Mouse (Mus musculus) hindbrain, embryonic 11.5 days (tissue): ENCODE data around the gene 4930455H04Rik. TPM values are rescaled to one million over a fixed set of nuclear protein-coding genes. Genes with fewer than 3 reads are reported as not detected.

Experiments used
- ATAC-seq: fragments of 200-750 bp; cut with Nextera tagmentation; 2 replicates; pipeline ENCODE4 v1.8.0; 2017; ENCODE audit warnings: mild to moderate bottlenecking, moderate TSS enrichment, moderate library complexity; ENCODE audit not compliant: low FRiP score
- DNase-seq: peaks from one replicate; pipeline ENCODE4 v3.0.0-alpha.2; 2015; ENCODE audit warnings: low spot score
- H3K27ac ChIP-seq: fragments of 300-500 bp; sonication (generic); 2 replicates; pipeline ENCODE4 v1.5.1; 2014; ENCODE audit warnings: mild to moderate bottlenecking, low read depth, low read length
- H3K27me3 ChIP-seq: fragments of 300-500 bp; sonication (generic); 2 replicates; pipeline ENCODE4 v1.6.1; 2014; ENCODE audit warnings: mild to moderate bottlenecking, low read length, moderate library complexity, mixed read lengths; ENCODE audit not compliant: control insufficient read depth, insufficient read depth
- H3K36me3 ChIP-seq: fragments of 300-500 bp; sonication (generic); 2 replicates; pipeline ENCODE4 v1.6.1; 2014; ENCODE audit warnings: mild to moderate bottlenecking, low read length, moderate library complexity, mixed read lengths; ENCODE audit not compliant: control insufficient read depth, insufficient read depth
- H3K4me1 ChIP-seq: fragments of 300-500 bp; sonication (generic); replicated peaks from 2 replicates; pipeline ENCODE4 v1.6.1; 2014; ENCODE audit warnings: low read length, mixed read lengths; ENCODE audit not compliant: control insufficient read depth, insufficient read depth
- H3K4me2 ChIP-seq: fragments of 300-500 bp; sonication (generic); replicated peaks from 2 replicates; pipeline ENCODE4 v1.6.1; 2014; ENCODE audit warnings: mild to moderate bottlenecking, low read depth, low read length
- H3K4me3 ChIP-seq: fragments of 300-500 bp; sonication (generic); 2 replicates; pipeline ENCODE4 v1.5.1; 2014; ENCODE audit warnings: low read depth, low read length
- H3K9ac ChIP-seq: fragments of 300-500 bp; sonication (generic); 2 replicates; pipeline ENCODE4 v1.6.1; 2014; ENCODE audit warnings: low read depth, low read length
- H3K9me3 ChIP-seq: fragments of 300-500 bp; sonication (generic); 2 replicates; pipeline ENCODE4 v1.6.1; 2016; ENCODE audit warnings: low read length; ENCODE audit not compliant: control insufficient read depth
- WGBS: fragments of 180-500 bp; shearing (Covaris S2); extraction: QIAGEN DNeasy Blood & Tissue Kit; methylation state at CpG from one replicate; pipeline ENCODE4 v1.1.7; 2014; 5-methylcytosine and 5-hydroxymethylcytosine counted together
- polyA plus RNA-seq: library from polyadenylated mRNA; unstranded; fragments of >200 nt; fragmentation: Nextera tagmentation; extraction: Ambion mirVana; gene quantifications from 2 replicates; pipeline ENCODE4 v1.2.1, GENCODE M21; 2014

The 4930455H04Rik gene
- polyA plus RNA-seq, 1 experiment from 2014 or later: not detected

- no peaks in the 10 kb centered on the region for H3K27me3 ChIP-seq
- H3K9me3 ChIP-seq: no peaks in the 10 kb centered on the region
- ATAC-seq: no peak
- no peak overlapping the region for H3K4me3 ChIP-seq
- H3K4me2 ChIP-seq: no peak overlapping the region
- 70% methylated on average over 15 of the region's 15 CpGs for WGBS
- H3K4me1 ChIP-seq: no peaks in the 10 kb centered on the region
- no peak for DNase-seq
- H3K36me3 ChIP-seq: no peaks in the 10 kb centered on the region
- no peak overlapping the region for H3K9ac ChIP-seq
- no peak overlapping the region for H3K27ac ChIP-seq
Observed at GRCm38 (mm10) chr3:116961354-116962142, 6.5 kb upstream of the 4930455H04Rik start.

- H3K4me1 ChIP-seq: peaks cover 1% of the 10 kb centered on the region; the same call in 1 of the 2 replicates
- no peak overlapping the region for H3K9ac ChIP-seq
- H3K9me3 ChIP-seq: no peaks in the 10 kb centered on the region
- no peak overlapping the region for H3K27ac ChIP-seq
- no peak overlapping the region for H3K4me3 ChIP-seq
- ATAC-seq (no peak), DNase-seq (no peak)
- no peaks in the 10 kb centered on the region for H3K36me3 ChIP-seq
- no peak overlapping the region for H3K4me2 ChIP-seq
- no peaks in the 10 kb centered on the region for H3K27me3 ChIP-seq
- WGBS: 82% methylated on average over 4 of the region's 4 CpGs
Observed at GRCm38 (mm10) chr3:116963213-116963612, 4.9 kb upstream of the 4930455H04Rik start.

- H3K4me3 ChIP-seq: no peak overlapping the region
- no peak overlapping the region for H3K27ac ChIP-seq
- no peak overlapping the region for H3K4me2 ChIP-seq
- DNase-seq (no peak), ATAC-seq (no peak)
- H3K9me3 ChIP-seq: no peaks in the 10 kb centered on the region
- H3K9ac ChIP-seq: no peak overlapping the region
- H3K36me3 ChIP-seq: no peaks in the 10 kb centered on the region
- no peaks in the 10 kb centered on the region for H3K27me3 ChIP-seq
- H3K4me1 ChIP-seq: peaks cover 4% of the 10 kb centered on the region; the same call in 1 of the 2 replicates
- WGBS: 85% methylated on average over 9 of the region's 9 CpGs
Observed at GRCm38 (mm10) chr3:116964426-116964825, 3.6 kb upstream of the 4930455H04Rik start.

GRCm38 (mm10) chr3:116966225-116966624, 1.8 kb upstream of the 4930455H04Rik start:
- WGBS: 30% methylated on average over 4 of the region's 4 CpGs
- no peaks in the 10 kb centered on the region for H3K36me3 ChIP-seq
- peak; percentile 70 for ATAC-seq
- DNase-seq: peak; percentile 53
- H3K9ac ChIP-seq: no peak overlapping the region
- H3K4me1 ChIP-seq: peaks cover 4% of the 10 kb centered on the region; the same call in 1 of the 2 replicates
- no peak overlapping the region for H3K4me2 ChIP-seq
- H3K27me3 ChIP-seq: no peaks in the 10 kb centered on the region
- H3K27ac ChIP-seq: no peak overlapping the region
- no peaks in the 10 kb centered on the region for H3K9me3 ChIP-seq
- H3K4me3 ChIP-seq: no peak overlapping the region

- Histone ChIP-seq H3K27ac (no peak overlapping the region), H3K36me3 (no peaks in the 10 kb centered on the region), H3K4me2 (no peak overlapping the region), H3K9ac (no peak overlapping the region), H3K4me1 (peaks cover 4% of the 10 kb centered on the region; the same call in 1 of the 2 replicates), H3K9me3 (no peaks in the 10 kb centered on the region), H3K27me3 (no peaks in the 10 kb centered on the region), H3K4me3 (no peak overlapping the region)
- WGBS: 57% methylated on average over 6 of the region's 6 CpGs
- DNase-seq (no peak), ATAC-seq (no peak)
Observed at GRCm38 (mm10) chr3:116966800-116967199, 1.3 kb upstream of the 4930455H04Rik start.

GRCm38 (mm10) chr3:116967436-116967835, 631 bp upstream of the 4930455H04Rik start:
- no peak overlapping the region for H3K4me3 ChIP-seq
- H3K9me3 ChIP-seq: no peaks in the 10 kb centered on the region
- DNase-seq (no peak), ATAC-seq (no peak)
- H3K9ac ChIP-seq: no peak overlapping the region
- H3K36me3 ChIP-seq: no peaks in the 10 kb centered on the region
- 90% methylated on average over 6 of the region's 6 CpGs for WGBS
- H3K4me1 ChIP-seq: peaks cover 4% of the 10 kb centered on the region; the same call in 1 of the 2 replicates
- H3K27me3 ChIP-seq: no peaks in the 10 kb centered on the region
- no peak overlapping the region for H3K4me2 ChIP-seq
- H3K27ac ChIP-seq: no peak overlapping the region

- peak within 1 kb of the TSS; percentile 41 for H3K4me2 ChIP-seq
- DNase-seq: peak; percentile 63
- H3K27me3 ChIP-seq: no peaks in the 10 kb centered on the region
- H3K36me3 ChIP-seq: no peaks in the 10 kb centered on the region
- WGBS: 14% methylated on average over 17 of the region's 17 CpGs
- H3K9ac ChIP-seq: peak within 1 kb of the TSS; percentile 38; the same call in 1 of the 2 replicates
- peaks cover 4% of the 10 kb centered on the region; the same call in 1 of the 2 replicates for H3K4me1 ChIP-seq
- peak within 1 kb of the TSS; percentile 25 for H3K4me3 ChIP-seq
- no peaks in the 10 kb centered on the region for H3K9me3 ChIP-seq
- no peak within 1 kb of the TSS for H3K27ac ChIP-seq
- ATAC-seq: peak; percentile 85
Observed at GRCm38 (mm10) chr3:116968540-116968997, 502 bp downstream of the 4930455H04Rik start, which contains the start of gene Palmd. TSS of gene Palmd (minus strand) at chr3:116968987.

- H3K27ac ChIP-seq: no peak overlapping the region
- H3K27me3 ChIP-seq: no peaks in the 10 kb centered on the region
- H3K4me3 ChIP-seq: peak overlapping the region; percentile 25
- 21% methylated on average over 5 of the region's 5 CpGs for WGBS
- peak overlapping the region; percentile 41 for H3K4me2 ChIP-seq
- DNase-seq (peak; percentile 16), ATAC-seq (0 out of 2 replicates have a peak, but pooled peaks have one; percentile 19)
- H3K4me1 ChIP-seq: peaks cover 4% of the 10 kb centered on the region; the same call in 1 of the 2 replicates
- no peaks in the 10 kb centered on the region for H3K9me3 ChIP-seq
- no peak overlapping the region for H3K9ac ChIP-seq
- no peaks in the 10 kb centered on the region for H3K36me3 ChIP-seq
Observed at GRCm38 (mm10) chr3:116969003-116969402, 936 bp downstream of the 4930455H04Rik start.
